9 mouse cellular contexts compared by ENCODE assay signal in genomic region chr11:83556085-83556781, GRCm38 (mm10). TPM values are rescaled to one million over a fixed set of nuclear protein-coding genes. Genes with fewer than 3 reads are reported as not detected.
DNase-seq lines count a peak whose midpoint lies in the region; ATAC-seq and TF ChIP-seq lines count a peak whose summit lies in the region.
"Had no signal": no experiment of that assay in that cellular context is flagged by ENCODE, and none has a peak within 500 bp of the region (broad histone marks: within the 10 kb centered on the region; RNA-seq: fewer than 3 reads in every experiment).

No protein-coding gene starts in this region.

- intact Hi-C loops in heart, postnatal 25 days (cut with DNase I), result loop anchor here (1.0 to 5.0 kb wide), 3 partner anchors 76 to 183 kb away; no protein-coding TSS in a partner anchor

- 0 out of 2 replicates have a peak overlapping the region, but pooled peaks have one; percentile 5 for H3K9ac ChIP-seq in forebrain, embryonic 15.5 days (replicated peaks)
- H3K9ac ChIP-seq in intestine, postnatal 0 days (ENCODE audit: low read depth, low read length), result no peak overlapping the region
- H3K9ac ChIP-seq: embryonic facial prominence, embryonic 12.5 days had no signal

- no peaks in the 10 kb centered on the region for H3K27me3 ChIP-seq in forebrain, embryonic 15.5 days
- no peaks in the 10 kb centered on the region for H3K27me3 ChIP-seq in intestine, postnatal 0 days (replicated peaks; ENCODE audit: control insufficient read depth, insufficient read depth, low read length)
- H3K27me3 ChIP-seq: embryonic facial prominence, embryonic 12.5 days had no signal

- ATAC-seq in forebrain, embryonic 15.5 days (replicated peaks), result peak; percentile 57; the same call in 1 of the 2 replicates
- ATAC-seq in intestine, postnatal 0 days, result no peak
- no peak for ATAC-seq in activated CD4-positive, CD25-positive, alpha-beta regulatory T cell, adult 4 months

- DNase-seq in heart, adult 8-10 months (ENCODE audit: low spot score), result peak; percentile 84
- DNase-seq in heart, postnatal 25 days (ENCODE audit: low spot score), result no peak
- DNase-seq in WW6 (ENCODE audit: low read depth, low spot score), result peak; percentile 39
- peak; percentile 41 for DNase-seq in lung, postnatal 14 days
- peak; percentile 35 to 64 for DNase-seq in right cerebral cortex, postnatal 10 days (ENCODE audit: low spot score in 2 of 2)

- H3K9me3 ChIP-seq in forebrain, embryonic 15.5 days, result no peaks in the 10 kb centered on the region
- H3K9me3 ChIP-seq in intestine, postnatal 0 days (ENCODE audit: control insufficient read depth), result no peaks in the 10 kb centered on the region
- H3K9me3 ChIP-seq: embryonic facial prominence, embryonic 12.5 days had no signal

- H3K4me3 ChIP-seq in forebrain, embryonic 15.5 days, result no peak overlapping the region
- H3K4me3 ChIP-seq in intestine, postnatal 0 days (ENCODE audit: low read depth, low read length), result no peak overlapping the region
- H3K4me3 ChIP-seq: embryonic facial prominence, embryonic 12.5 days had no signal

- no peak overlapping the region for H3K27ac ChIP-seq in forebrain, embryonic 15.5 days (replicated peaks)
- no peak overlapping the region for H3K27ac ChIP-seq in intestine, postnatal 0 days (ENCODE audit: low read depth, low read length)
- H3K27ac ChIP-seq: embryonic facial prominence, embryonic 12.5 days had no signal

- peak; percentile 87 for TF ChIP-seq CTCF in intestine, postnatal 0 days (IDR thresholded peaks at IDR 0.05; ENCODE audit: low read depth)

- H3K36me3 ChIP-seq in forebrain, embryonic 15.5 days, result no peaks in the 10 kb centered on the region
- no peaks in the 10 kb centered on the region for H3K36me3 ChIP-seq in intestine, postnatal 0 days (ENCODE audit: control insufficient read depth, insufficient read depth)
- H3K36me3 ChIP-seq: embryonic facial prominence, embryonic 12.5 days had no signal

- peak overlapping the region; percentile 18; the same call in 1 of the 2 replicates for H3K4me2 ChIP-seq in forebrain, embryonic 15.5 days (replicated peaks)
- no peak overlapping the region for H3K4me2 ChIP-seq in intestine, postnatal 0 days (replicated peaks; ENCODE audit: low read depth)
- H3K4me2 ChIP-seq: embryonic facial prominence, embryonic 12.5 days had no signal

- no peaks in the 10 kb centered on the region for H3K4me1 ChIP-seq in forebrain, embryonic 15.5 days
- no peaks in the 10 kb centered on the region for H3K4me1 ChIP-seq in intestine, postnatal 0 days (replicated peaks; ENCODE audit: control insufficient read depth, insufficient read depth, low read length)
- H3K4me1 ChIP-seq: embryonic facial prominence, embryonic 12.5 days had no signal

- WGBS in forebrain, embryonic 15.5 days, result 27% methylated on average over 8 of the region's 8 CpGs
- WGBS in intestine, postnatal 0 days, result 31% methylated on average over 8 of the region's 8 CpGs

RNA-seq across cellular contexts. Expression of gene Ccl9, which starts 22.2 kb away (rescaled TPM):
- total RNA-seq in heart, adult 8-10 months (2022), result 1 to 10 TPM; 4.4 to 9.5 (median 5.6) TPM
- total RNA-seq in heart, postnatal 25 days (2021), result 10 to 100 TPM in 1 of 2 experiments, 1 to 10 TPM in 1; 7.0 to 11.7 TPM
- polyA plus RNA-seq in forebrain, embryonic 15.5 days (2015; fragmentation: Nextera tagmentation; extraction: Ambion mirVana), result 1.2 and 1.7 TPM in 2 replicates
- 11.2 and 13.4 TPM in 2 replicates for polyA plus RNA-seq in intestine, postnatal 0 days (2015; fragmentation: Nextera tagmentation; extraction: Ambion mirVana)
- polyA plus RNA-seq in activated CD4-positive, CD25-positive, alpha-beta regulatory T cell, adult 4 months (2017; shearing (Covaris generic)), result under 1 TPM in 1 of 2 experiments, not detected in 1; 0.67 TPM

RNA-seq across cellular contexts. Expression of gene Ccl5, which starts 25.9 kb away (rescaled TPM):
- 1 to 10 TPM in 1 of 4 experiments, under 1 TPM in 1, not detected in 2; 0.76 to 1.1 TPM for total RNA-seq in heart, adult 8-10 months (2022)
- total RNA-seq in heart, postnatal 25 days (2021), result not detected
- not detected in 2 replicates for polyA plus RNA-seq in forebrain, embryonic 15.5 days (2015; fragmentation: Nextera tagmentation; extraction: Ambion mirVana)
- polyA plus RNA-seq in intestine, postnatal 0 days (2015; fragmentation: Nextera tagmentation; extraction: Ambion mirVana), result 1.8 and 2.4 TPM in 2 replicates
- polyA plus RNA-seq in activated CD4-positive, CD25-positive, alpha-beta regulatory T cell, adult 4 months (2017; shearing (Covaris generic)), result 100 to 1,000 TPM; 462 to 551 TPM

RNA-seq across cellular contexts. Expression of gene Heatr9, which starts 34.3 kb away (rescaled TPM):
- not detected for total RNA-seq in heart, adult 8-10 months (2022)
- not detected for total RNA-seq in heart, postnatal 25 days (2021)
- not detected in 2 replicates for polyA plus RNA-seq in forebrain, embryonic 15.5 days (2015; fragmentation: Nextera tagmentation; extraction: Ambion mirVana)
- not detected in 2 replicates for polyA plus RNA-seq in intestine, postnatal 0 days (2015; fragmentation: Nextera tagmentation; extraction: Ambion mirVana)
- polyA plus RNA-seq in activated CD4-positive, CD25-positive, alpha-beta regulatory T cell, adult 4 months (2017; shearing (Covaris generic)), result under 1 TPM; 0.25 to 0.46 TPM
- polyA plus RNA-seq: embryonic facial prominence, embryonic 12.5 days had no signal

RNA-seq across cellular contexts. Expression of gene Ccl6, which starts 36.7 kb away (rescaled TPM):
- total RNA-seq in heart, adult 8-10 months (2022), result 10 to 100 TPM in 2 of 4 experiments, 1 to 10 TPM in 2; 5.4 to 24.7 (median 9.6) TPM
- 10 to 100 TPM in 1 of 2 experiments, 1 to 10 TPM in 1; 9.9 to 10.4 TPM for total RNA-seq in heart, postnatal 25 days (2021)
- 1.5 and 2.4 TPM in 2 replicates for polyA plus RNA-seq in forebrain, embryonic 15.5 days (2015; fragmentation: Nextera tagmentation; extraction: Ambion mirVana)
- polyA plus RNA-seq in intestine, postnatal 0 days (2015; fragmentation: Nextera tagmentation; extraction: Ambion mirVana), result 100 and 108 TPM in 2 replicates
- 1 to 10 TPM in 1 of 2 experiments, not detected in 1; 1.4 TPM for polyA plus RNA-seq in activated CD4-positive, CD25-positive, alpha-beta regulatory T cell, adult 4 months (2017; shearing (Covaris generic))

Comparison
In these comparisons a context has a peak if more than half of its experiments do, and no peak if none do; other contexts are left out.
1. RNA of gene Ccl5, which starts 25.9 kb away (polyA plus RNA-seq): 462 to 551 TPM in activated CD4-positive, CD25-positive, alpha-beta regulatory T cell, adult 4 months; 1.8 to 2.4 TPM in intestine, postnatal 0 days and not detected in forebrain, embryonic 15.5 days; every median in the first group is over 100 times any median in the second.